Mouse (Mus musculus): Measurements from ENCODE around the gene Rbms3. TPM values are rescaled to one million over a fixed set of nuclear protein-coding genes. Genes with fewer than 3 reads are reported as not detected.

The Rbms3 gene
- total and polyA plus RNA-seq, 2 experiments: 2.4 to 4.0 TPM

DNA sequence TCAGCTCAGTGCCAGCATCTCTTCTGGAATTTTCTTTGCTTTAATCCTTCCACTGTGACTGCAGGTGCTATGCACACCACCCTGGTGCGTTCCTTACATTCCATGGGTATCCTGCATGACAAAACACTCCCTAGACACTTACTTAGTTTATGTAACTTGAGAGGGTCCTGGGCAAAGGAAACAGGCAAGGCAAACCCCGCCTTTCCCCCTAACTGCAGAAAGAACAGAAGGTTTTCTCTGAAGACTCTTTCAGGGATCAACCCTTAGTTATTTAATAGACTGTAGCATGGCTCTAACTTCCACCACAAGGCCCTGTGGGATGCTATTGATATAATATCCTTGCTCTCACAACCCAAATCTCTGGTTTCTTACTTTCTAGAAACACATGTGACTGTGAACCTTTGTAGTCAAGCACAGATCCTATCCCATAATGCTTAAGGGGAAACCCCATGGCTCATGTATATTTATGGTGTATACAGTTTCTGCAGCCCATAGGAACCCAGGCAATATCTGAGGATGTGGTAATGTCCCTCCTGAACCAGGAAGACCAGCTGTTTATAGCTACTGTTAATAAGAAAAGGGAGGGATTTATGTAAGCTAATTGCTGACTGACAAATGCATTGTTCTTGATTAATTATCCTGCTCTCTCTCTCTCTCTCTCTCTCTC, 557.1 kb downstream of the Rbms3 start:
- no peaks in the 10 kb centered on the region; the same call in 1 of the 2 replicates for H3K79me2 ChIP-seq (ENCODE audit: control insufficient read depth, insufficient read depth, low read length)
- H3K27me3 ChIP-seq (ENCODE audit: control insufficient read depth, insufficient read depth, low read length): no peaks in the 10 kb centered on the region
- WGBS: 78% methylated on average over 2 of the region's 2 CpGs
- H3K9ac ChIP-seq (ENCODE audit: low read depth, low read length): no peak overlapping the region
- DNase-seq (ENCODE audit: extremely low read depth, low read depth, low spot score): no peak
- TF ChIP-seq CTCF (IDR thresholded peaks at IDR 0.05; ENCODE audit: low read depth, low read length): no peak
- no peak for TF ChIP-seq POLR2A (IDR thresholded peaks at IDR 0.05; ENCODE audit: extremely low read depth, insufficient read depth, low read length)
- H3K4me3 ChIP-seq (ENCODE audit: insufficient read depth, low read depth, low read length): no peak overlapping the region
- no peak overlapping the region for H3K27ac ChIP-seq (replicated peaks; ENCODE audit: insufficient read depth, low read depth, low read length)
- H3K4me1 ChIP-seq (ENCODE audit: control insufficient read depth, insufficient read depth, low read length): no peaks in the 10 kb centered on the region
- H3K36me3 ChIP-seq (ENCODE audit: control insufficient read depth, insufficient read depth, low read length): no peaks in the 10 kb centered on the region

DNA sequence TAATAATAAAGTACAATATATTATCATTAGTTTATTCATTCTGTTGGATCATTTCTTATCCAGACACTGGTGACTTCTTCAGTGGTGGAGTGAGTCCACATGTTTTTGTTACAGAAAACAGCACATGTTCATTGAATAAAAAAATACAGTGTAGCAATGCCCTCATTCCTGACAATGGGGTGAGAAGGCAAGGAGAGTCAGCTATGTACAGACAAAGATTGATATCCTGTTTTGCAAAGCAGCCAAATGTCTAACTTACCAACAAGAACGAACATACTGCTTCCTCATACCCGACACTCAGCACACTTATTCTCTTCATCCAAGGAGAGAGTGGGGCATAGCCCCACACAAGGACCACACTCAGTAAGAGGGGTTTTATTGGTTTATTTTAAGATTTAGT, 559.1 kb downstream of the Rbms3 start:
- 76% methylated on average over 2 of the region's 2 CpGs for WGBS
- Histone ChIP-seq H3K27ac (replicated peaks; ENCODE audit: insufficient read depth, low read depth, low read length) (no peak overlapping the region), H3K9ac (ENCODE audit: low read depth, low read length) (no peak overlapping the region), H3K36me3 (ENCODE audit: control insufficient read depth, insufficient read depth, low read length) (no peaks in the 10 kb centered on the region), H3K79me2 (ENCODE audit: control insufficient read depth, insufficient read depth, low read length) (no peaks in the 10 kb centered on the region; the same call in 1 of the 2 replicates), H3K4me3 (ENCODE audit: insufficient read depth, low read depth, low read length) (no peak overlapping the region), H3K4me1 (ENCODE audit: control insufficient read depth, insufficient read depth, low read length) (no peaks in the 10 kb centered on the region), H3K27me3 (ENCODE audit: control insufficient read depth, insufficient read depth, low read length) (no peaks in the 10 kb centered on the region)
- no peak for TF ChIP-seq POLR2A (IDR thresholded peaks at IDR 0.05; ENCODE audit: extremely low read depth, insufficient read depth, low read length)
- no peak for TF ChIP-seq CTCF (IDR thresholded peaks at IDR 0.05; ENCODE audit: low read depth, low read length)
- DNase-seq (ENCODE audit: extremely low read depth, low read depth, low spot score): no peak

DNA sequence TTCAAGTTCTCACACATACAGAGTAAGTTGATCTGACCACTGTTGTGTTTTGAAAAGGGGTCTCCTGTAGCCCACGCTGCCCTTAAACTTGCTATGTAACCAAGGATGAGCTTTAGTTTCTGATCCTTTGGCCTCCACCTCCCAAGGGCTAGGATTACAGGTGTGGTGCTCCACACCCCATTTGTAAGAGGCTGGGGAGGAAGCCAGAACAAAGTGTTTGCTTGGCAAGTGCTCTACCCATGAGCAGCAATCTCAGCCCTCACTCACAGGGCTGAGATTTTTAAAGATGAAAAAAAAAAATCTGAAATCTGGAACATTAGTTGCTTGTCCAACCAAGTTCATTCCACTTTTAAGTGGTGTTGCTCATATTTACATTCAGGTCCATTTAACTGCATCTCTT, 560.5 kb downstream of the Rbms3 start:
- no peaks in the 10 kb centered on the region; the same call in 1 of the 2 replicates for H3K79me2 ChIP-seq (ENCODE audit: control insufficient read depth, insufficient read depth, low read length)
- H3K36me3 ChIP-seq (ENCODE audit: control insufficient read depth, insufficient read depth, low read length): no peaks in the 10 kb centered on the region
- H3K27ac ChIP-seq (replicated peaks; ENCODE audit: insufficient read depth, low read depth, low read length): no peak overlapping the region
- TF ChIP-seq POLR2A (IDR thresholded peaks at IDR 0.05; ENCODE audit: extremely low read depth, insufficient read depth, low read length): no peak
- no peak for TF ChIP-seq CTCF (IDR thresholded peaks at IDR 0.05; ENCODE audit: low read depth, low read length)
- no peak overlapping the region for H3K9ac ChIP-seq (ENCODE audit: low read depth, low read length)
- no peaks in the 10 kb centered on the region for H3K27me3 ChIP-seq (ENCODE audit: control insufficient read depth, insufficient read depth, low read length)
- no peak overlapping the region for H3K4me3 ChIP-seq (ENCODE audit: insufficient read depth, low read depth, low read length)
- 93% methylated on average over 1 of the region's 1 CpGs for WGBS
- H3K4me1 ChIP-seq (ENCODE audit: control insufficient read depth, insufficient read depth, low read length): no peaks in the 10 kb centered on the region
- no peak for DNase-seq (ENCODE audit: extremely low read depth, low read depth, low spot score)

DNA sequence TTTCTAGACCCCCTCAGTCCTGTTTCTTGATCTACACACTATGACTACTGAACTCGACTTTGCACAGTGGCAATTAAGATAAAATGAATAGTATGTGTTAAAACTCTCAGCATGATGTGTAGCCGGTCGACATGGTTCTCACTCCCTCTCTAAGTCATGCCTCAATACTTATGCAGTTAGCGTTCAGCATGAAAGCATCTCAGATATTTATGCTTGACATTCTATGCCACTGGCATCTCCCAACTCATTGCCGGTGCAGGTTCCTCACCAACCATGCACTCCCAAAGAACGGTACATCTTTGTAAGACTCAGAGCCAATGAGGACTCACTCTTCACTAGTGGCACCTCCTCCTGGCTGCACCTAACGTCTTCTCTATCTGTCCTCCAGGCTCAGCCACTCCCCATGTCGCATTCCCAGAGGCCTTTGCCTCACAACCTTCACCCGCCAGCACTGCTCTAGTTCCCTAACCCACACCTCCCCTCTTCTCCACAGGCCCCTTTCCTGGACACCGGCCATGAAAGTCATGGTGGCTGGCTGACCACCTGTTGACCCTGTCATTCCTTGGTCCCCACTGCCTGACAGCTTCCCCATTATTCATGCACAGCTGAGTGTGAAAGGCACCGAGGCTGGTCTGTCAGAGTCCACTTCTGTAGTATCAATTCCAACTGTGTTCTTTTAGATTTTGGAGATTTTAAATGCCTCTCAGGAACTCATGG, 561.9 kb downstream of the Rbms3 start:
- WGBS: 88% methylated on average over 11 of the region's 11 CpGs

DNA sequence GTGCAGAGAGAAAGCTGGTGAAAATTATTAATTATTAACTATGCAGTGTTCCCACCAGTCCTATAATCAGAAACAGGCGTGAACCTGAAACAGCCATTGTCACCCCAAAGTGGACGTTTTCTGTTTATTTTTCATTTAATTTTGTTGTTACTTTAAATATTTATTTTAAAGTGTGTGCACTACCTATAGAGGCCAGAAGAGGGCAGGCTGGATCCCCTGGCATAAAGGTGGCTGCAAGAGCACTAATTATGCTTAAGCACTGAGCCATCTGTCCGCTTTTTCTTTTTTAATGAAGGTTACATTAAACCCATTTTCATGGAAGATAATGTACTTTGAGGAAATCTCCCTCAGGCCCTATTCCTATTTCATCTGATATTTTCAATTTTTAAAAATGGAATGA, 563.2 kb downstream of the Rbms3 start:
- Histone ChIP-seq H3K4me3 (ENCODE audit: insufficient read depth, low read depth, low read length) (no peak overlapping the region), H3K36me3 (ENCODE audit: control insufficient read depth, insufficient read depth, low read length) (no peaks in the 10 kb centered on the region), H3K27ac (replicated peaks; ENCODE audit: insufficient read depth, low read depth, low read length) (no peak overlapping the region), H3K79me2 (ENCODE audit: control insufficient read depth, insufficient read depth, low read length) (no peaks in the 10 kb centered on the region; the same call in 1 of the 2 replicates), H3K4me1 (ENCODE audit: control insufficient read depth, insufficient read depth, low read length) (no peaks in the 10 kb centered on the region), H3K27me3 (ENCODE audit: control insufficient read depth, insufficient read depth, low read length) (no peaks in the 10 kb centered on the region), H3K9ac (ENCODE audit: low read depth, low read length) (no peak overlapping the region)
- 72% methylated on average over 3 of the region's 3 CpGs for WGBS
- TF ChIP-seq CTCF (IDR thresholded peaks at IDR 0.05; ENCODE audit: low read depth, low read length) (no peak), POLR2A (IDR thresholded peaks at IDR 0.05; ENCODE audit: extremely low read depth, insufficient read depth, low read length) (no peak)
- DNase-seq (ENCODE audit: extremely low read depth, low read depth, low spot score): no peak

More for the DNA sequence above, 561.9 kb downstream of the Rbms3 start:
- H3K4me1 ChIP-seq (ENCODE audit: control insufficient read depth, insufficient read depth, low read length): no peaks in the 10 kb centered on the region
- H3K9ac ChIP-seq (ENCODE audit: low read depth, low read length): no peak overlapping the region
- H3K36me3 ChIP-seq (ENCODE audit: control insufficient read depth, insufficient read depth, low read length): no peaks in the 10 kb centered on the region
- DNase-seq (ENCODE audit: extremely low read depth, low read depth, low spot score): no peak
- no peak for TF ChIP-seq CTCF (IDR thresholded peaks at IDR 0.05; ENCODE audit: low read depth, low read length)
- no peak for TF ChIP-seq POLR2A (IDR thresholded peaks at IDR 0.05; ENCODE audit: extremely low read depth, insufficient read depth, low read length)
- H3K4me3 ChIP-seq (ENCODE audit: insufficient read depth, low read depth, low read length): no peak overlapping the region
- H3K79me2 ChIP-seq (ENCODE audit: control insufficient read depth, insufficient read depth, low read length): no peaks in the 10 kb centered on the region; the same call in 1 of the 2 replicates
- H3K27me3 ChIP-seq (ENCODE audit: control insufficient read depth, insufficient read depth, low read length): no peaks in the 10 kb centered on the region
- H3K27ac ChIP-seq (replicated peaks; ENCODE audit: insufficient read depth, low read depth, low read length): no peak overlapping the region

DNA sequence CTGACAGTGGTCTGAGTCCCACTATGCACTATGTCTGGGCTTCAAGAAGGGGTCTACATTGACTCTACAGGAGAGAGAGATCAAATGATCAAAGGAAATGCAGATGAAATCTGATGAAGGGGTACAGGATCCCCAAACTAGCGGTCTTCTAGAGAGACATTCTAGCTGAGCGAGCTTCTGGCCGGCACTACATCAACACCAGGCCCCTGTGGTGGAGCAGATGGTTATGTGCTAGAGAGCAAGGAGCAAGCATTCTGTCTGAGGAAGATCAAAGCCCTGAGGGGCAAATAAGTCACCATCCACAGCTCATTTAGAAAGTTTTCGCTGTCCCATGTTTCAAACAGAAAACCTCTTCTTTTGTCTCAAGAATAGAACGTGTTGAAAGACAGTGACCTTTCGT, 564.1 kb downstream of the Rbms3 start:
- Histone ChIP-seq H3K9ac (ENCODE audit: low read depth, low read length) (no peak overlapping the region), H3K27me3 (ENCODE audit: control insufficient read depth, insufficient read depth, low read length) (no peaks in the 10 kb centered on the region), H3K4me3 (ENCODE audit: insufficient read depth, low read depth, low read length) (no peak overlapping the region), H3K4me1 (ENCODE audit: control insufficient read depth, insufficient read depth, low read length) (no peaks in the 10 kb centered on the region), H3K79me2 (ENCODE audit: control insufficient read depth, insufficient read depth, low read length) (no peaks in the 10 kb centered on the region; the same call in 1 of the 2 replicates), H3K27ac (replicated peaks; ENCODE audit: insufficient read depth, low read depth, low read length) (no peak overlapping the region), H3K36me3 (ENCODE audit: control insufficient read depth, insufficient read depth, low read length) (no peaks in the 10 kb centered on the region)
- no peak for DNase-seq (ENCODE audit: extremely low read depth, low read depth, low spot score)
- TF ChIP-seq CTCF (IDR thresholded peaks at IDR 0.05; ENCODE audit: low read depth, low read length) (no peak), POLR2A (IDR thresholded peaks at IDR 0.05; ENCODE audit: extremely low read depth, insufficient read depth, low read length) (no peak)
- WGBS: 95% methylated on average over 6 of the region's 6 CpGs

Data from liver, adult 2 months (tissue).